Mouse (Mus musculus) limb, embryonic 15.5 days (tissue): ENCODE results near the gene Pctp. TPM values are rescaled to one million over a fixed set of nuclear protein-coding genes. Genes with fewer than 3 reads are reported as not detected.

ENCODE experiments used
- ATAC-seq: fragments of 200-750 bp; cut with Nextera tagmentation; 2 replicates; pipeline ENCODE4 v1.8.0; 2017; ENCODE audit warnings: low read depth, moderate TSS enrichment; ENCODE audit not compliant: insufficient number of reproducible peaks, low FRiP score, low TSS enrichment
- H3K27ac ChIP-seq: fragments of 300-500 bp; sonication (generic); 2 replicates; pipeline ENCODE4 v1.5.1; 2015; ENCODE audit warnings: moderate library complexity, mild to moderate bottlenecking, inconsistent platforms
- H3K27me3 ChIP-seq: fragments of 300-500 bp; sonication (generic); 2 replicates; pipeline ENCODE4 v1.6.1; 2015; ENCODE audit warnings: inconsistent platforms
- H3K36me3 ChIP-seq: fragments of 300-500 bp; sonication (generic); 2 replicates; pipeline ENCODE4 v1.6.1; 2015; ENCODE audit warnings: inconsistent platforms
- H3K4me1 ChIP-seq: fragments of 300-500 bp; sonication (generic); 2 replicates; pipeline ENCODE4 v1.6.1; 2015; ENCODE audit warnings: inconsistent platforms
- H3K4me2 ChIP-seq: fragments of 300-500 bp; sonication (generic); 2 replicates; pipeline ENCODE4 v1.6.1; 2015; ENCODE audit warnings: mild to moderate bottlenecking, inconsistent platforms
- H3K4me3 ChIP-seq: fragments of 300-500 bp; sonication (generic); 2 replicates; pipeline ENCODE4 v1.5.1; 2015; ENCODE audit warnings: mild to moderate bottlenecking, inconsistent platforms
- H3K9ac ChIP-seq: fragments of 300-500 bp; sonication (generic); 2 replicates; pipeline ENCODE4 v1.6.1; 2015; ENCODE audit warnings: inconsistent platforms
- H3K9me3 ChIP-seq: fragments of 300-500 bp; sonication (generic); 2 replicates; pipeline ENCODE4 v1.6.1; 2016; ENCODE audit warnings: inconsistent platforms
- WGBS: fragments of 180-500 bp; shearing (Covaris S2); methylation state at CpG from one replicate; pipeline ENCODE4 v1.1.7; 2015; 5-methylcytosine and 5-hydroxymethylcytosine counted together
- polyA plus RNA-seq: library from polyadenylated mRNA; unstranded; fragments of >200 nt; fragmentation: Nextera tagmentation; extraction: Ambion mirVana; gene quantifications from 2 replicates; pipeline ENCODE4 v1.2.1, GENCODE M21; 2015

The Pctp gene
- polyA plus RNA-seq, 1 experiment from 2014 or later, result 4.7 TPM

- Histone ChIP-seq H3K27me3 (no peaks in the 10 kb centered on the region), H3K27ac (no peak overlapping the region), H3K9ac (no peak overlapping the region), H3K4me2 (no peak overlapping the region), H3K36me3 (no peaks in the 10 kb centered on the region), H3K4me1 (no peaks in the 10 kb centered on the region), H3K4me3 (no peak overlapping the region), H3K9me3 (no peaks in the 10 kb centered on the region)
- 21% methylated on average over 8 of the region's 8 CpGs for WGBS
- ATAC-seq, result 0 out of 2 replicates have a peak, but pooled peaks have one; percentile 21
Measured at GRCm38 (mm10) chr11:89988936-89989589, 13.6 kb downstream of the Pctp start.

GRCm38 (mm10) chr11:89986516-89986915, 16.2 kb downstream of the Pctp start:
- Histone ChIP-seq H3K36me3 (no peaks in the 10 kb centered on the region), H3K27me3 (no peaks in the 10 kb centered on the region), H3K27ac (no peak overlapping the region), H3K9me3 (no peaks in the 10 kb centered on the region), H3K4me1 (no peaks in the 10 kb centered on the region), H3K4me3 (no peak overlapping the region), H3K9ac (no peak overlapping the region), H3K4me2 (no peak overlapping the region)
- 92% methylated on average over 8 of the region's 8 CpGs for WGBS
- no peak for ATAC-seq

- no peak for ATAC-seq
- 74% methylated on average over 10 of the region's 10 CpGs for WGBS
- Histone ChIP-seq H3K4me1 (no peaks in the 10 kb centered on the region), H3K27me3 (no peaks in the 10 kb centered on the region), H3K4me2 (no peak overlapping the region), H3K4me3 (no peak overlapping the region), H3K9ac (no peak overlapping the region), H3K27ac (no peak overlapping the region), H3K36me3 (no peaks in the 10 kb centered on the region), H3K9me3 (no peaks in the 10 kb centered on the region)
Measured at GRCm38 (mm10) chr11:89985200-89986187, 17.2 kb downstream of the Pctp start.

GRCm38 (mm10) chr11:89984436-89984835, 18.3 kb downstream of the Pctp start:
- no peaks in the 10 kb centered on the region for H3K27me3 ChIP-seq
- no peaks in the 10 kb centered on the region for H3K9me3 ChIP-seq
- no peak for ATAC-seq
- no peak overlapping the region for H3K9ac ChIP-seq
- H3K4me3 ChIP-seq, result no peak overlapping the region
- no peak overlapping the region for H3K4me2 ChIP-seq
- H3K4me1 ChIP-seq, result no peaks in the 10 kb centered on the region
- no peaks in the 10 kb centered on the region for H3K36me3 ChIP-seq
- 91% methylated on average over 5 of the region's 5 CpGs for WGBS
- H3K27ac ChIP-seq, result no peak overlapping the region

- Histone ChIP-seq H3K9ac (no peak overlapping the region), H3K4me2 (no peak overlapping the region), H3K27me3 (no peaks in the 10 kb centered on the region), H3K27ac (no peak overlapping the region), H3K4me1 (peaks cover 10% of the 10 kb centered on the region), H3K9me3 (no peaks in the 10 kb centered on the region), H3K4me3 (no peak overlapping the region), H3K36me3 (no peaks in the 10 kb centered on the region)
- 71% methylated on average over 2 of the region's 2 CpGs for WGBS
- no peak for ATAC-seq
Measured at GRCm38 (mm10) chr11:89982918-89983317, 19.8 kb downstream of the Pctp start.

GRCm38 (mm10) chr11:89980106-89980505, 22.6 kb downstream of the Pctp start:
- Histone ChIP-seq H3K4me1 (peaks cover 10% of the 10 kb centered on the region), H3K27ac (no peak overlapping the region), H3K4me2 (no peak overlapping the region), H3K27me3 (no peaks in the 10 kb centered on the region), H3K9ac (no peak overlapping the region), H3K4me3 (no peak overlapping the region), H3K36me3 (no peaks in the 10 kb centered on the region), H3K9me3 (no peaks in the 10 kb centered on the region)
- no peak for ATAC-seq
- 95% methylated on average over 2 of the region's 2 CpGs for WGBS

GRCm38 (mm10) chr11:89978914-89979818, 23.5 kb downstream of the Pctp start:
- Histone ChIP-seq H3K27ac (peak overlapping the region; percentile 75), H3K4me1 (peaks cover 10% of the 10 kb centered on the region), H3K4me2 (peak overlapping the region; percentile 8; the same call in 1 of the 2 replicates), H3K27me3 (no peaks in the 10 kb centered on the region), H3K9ac (no peak overlapping the region), H3K36me3 (no peaks in the 10 kb centered on the region), H3K4me3 (no peak overlapping the region), H3K9me3 (no peaks in the 10 kb centered on the region)
- 0 out of 2 replicates have a peak, but pooled peaks have one; percentile 24 for ATAC-seq
- 55% methylated on average over 11 of the region's 11 CpGs for WGBS

GRCm38 (mm10) chr11:89978353-89978831, 24.3 kb downstream of the Pctp start:
- peak overlapping the region; percentile 75 for H3K27ac ChIP-seq
- 23% methylated on average over 11 of the region's 11 CpGs for WGBS

GRCm38 (mm10) chr11:89977746-89978352, 24.8 kb downstream of the Pctp start:
- no peaks in the 10 kb centered on the region for H3K27me3 ChIP-seq
- H3K36me3 ChIP-seq, result no peaks in the 10 kb centered on the region
- no peak overlapping the region for H3K9ac ChIP-seq
- ATAC-seq, result no peak
- 61% methylated on average over 7 of the region's 7 CpGs for WGBS
- H3K4me1 ChIP-seq, result peaks cover 10% of the 10 kb centered on the region
- peak overlapping the region; percentile 59 for H3K27ac ChIP-seq
- no peak overlapping the region for H3K4me2 ChIP-seq
- no peak overlapping the region for H3K4me3 ChIP-seq
- H3K9me3 ChIP-seq, result no peaks in the 10 kb centered on the region

More at GRCm38 (mm10) chr11:89978353-89978831, 24.3 kb downstream of the Pctp start:
- peak; percentile 48; the same call in 1 of the 2 replicates for ATAC-seq
- Histone ChIP-seq H3K4me3 (no peak overlapping the region), H3K27me3 (no peaks in the 10 kb centered on the region), H3K9ac (no peak overlapping the region), H3K4me2 (peak overlapping the region; percentile 8; the same call in 1 of the 2 replicates), H3K4me1 (peaks cover 10% of the 10 kb centered on the region), H3K36me3 (no peaks in the 10 kb centered on the region), H3K9me3 (no peaks in the 10 kb centered on the region)

- H3K4me1 ChIP-seq, result peaks cover 10% of the 10 kb centered on the region
- WGBS, result 79% methylated on average over 5 of the region's 5 CpGs
- ATAC-seq, result no peak
Measured at GRCm38 (mm10) chr11:89976361-89976760, 26.3 kb downstream of the Pctp start.

GRCm38 (mm10) chr11:89971296-89971695, 31.4 kb downstream of the Pctp start:
- ATAC-seq, result no peak
- H3K27ac ChIP-seq, result no peak overlapping the region
- 64% methylated on average over 3 of the region's 3 CpGs for WGBS
- no peaks in the 10 kb centered on the region for H3K27me3 ChIP-seq
- no peaks in the 10 kb centered on the region for H3K36me3 ChIP-seq
- H3K4me1 ChIP-seq, result no peaks in the 10 kb centered on the region
- H3K4me2 ChIP-seq, result no peak overlapping the region
- H3K9ac ChIP-seq, result no peak overlapping the region
- no peak overlapping the region for H3K4me3 ChIP-seq
- H3K9me3 ChIP-seq, result no peaks in the 10 kb centered on the region

More at GRCm38 (mm10) chr11:89976361-89976760, 26.3 kb downstream of the Pctp start:
- H3K4me3 ChIP-seq, result no peak overlapping the region
- H3K9ac ChIP-seq, result no peak overlapping the region
- no peaks in the 10 kb centered on the region for H3K9me3 ChIP-seq
- H3K4me2 ChIP-seq, result no peak overlapping the region
- H3K27me3 ChIP-seq, result no peaks in the 10 kb centered on the region
- H3K36me3 ChIP-seq, result no peaks in the 10 kb centered on the region
- H3K27ac ChIP-seq, result no peak overlapping the region
